Mouse (Mus musculus) ES-E14 (cell line): ENCODE data around the gene Arhgap9.

ENCODE experiments used
- CHD2 ChIP-seq: IDR thresholded peaks from 2 replicates; pipeline ENCODE4 v1.6.1; 2014; ENCODE audit warnings: mild to moderate bottlenecking, low read depth, low read length, inconsistent platforms
- MAFK ChIP-seq: IDR thresholded peaks from 2 replicates; pipeline ENCODE4 v1.6.1; 2014; ENCODE audit warnings: mild to moderate bottlenecking, low read depth, low read length, inconsistent platforms; ENCODE audit not compliant: insufficient read depth
- ZC3H11A ChIP-seq: IDR thresholded peaks from 2 replicates; pipeline ENCODE4 v1.6.1; 2012; ENCODE audit warnings: low read depth, mild to moderate bottlenecking, inconsistent platforms, low read length, borderline replicate concordance
- ZNF384 ChIP-seq: IDR thresholded peaks from 2 replicates; pipeline ENCODE4 v1.6.1; 2012; ENCODE audit warnings: low read depth, low read length, inconsistent platforms

DNA sequence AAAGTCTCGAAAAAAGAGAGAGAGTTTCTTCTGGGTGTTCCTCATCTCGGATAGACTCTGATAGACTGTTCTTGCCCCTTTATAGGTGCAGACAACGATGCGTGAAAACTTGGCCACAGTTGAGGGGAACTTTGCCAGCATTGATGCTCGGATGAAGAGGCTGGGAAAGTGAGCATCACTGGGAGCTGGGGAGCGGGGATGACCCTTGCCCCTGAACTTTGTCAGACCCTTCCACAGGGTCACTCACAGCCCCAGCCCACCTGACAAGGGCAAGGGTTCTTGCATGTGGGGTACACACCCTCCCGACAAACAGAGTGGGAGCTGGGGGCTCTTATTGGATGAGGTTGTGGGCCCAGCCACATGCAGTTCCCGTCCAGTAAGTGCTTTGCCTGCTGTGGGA lies 40.4 kb upstream of the Arhgap9 start:
- no peak for TF ChIP-seq CHD2
- no peak for TF ChIP-seq MAFK
- TF ChIP-seq ZC3H11A: no peak
- no peak for TF ChIP-seq ZNF384
